In genomic region chr6:135300469-135300868, GRCm38 (mm10) we compare ENCODE assay signal across 21 mouse cellular contexts. TPM values are rescaled to one million over a fixed set of nuclear protein-coding genes. Genes with fewer than 3 reads are reported as not detected.
DNase-seq lines count a peak whose midpoint lies in the region; ATAC-seq and TF ChIP-seq lines count a peak whose summit lies in the region.
"Had no signal": no experiment of that assay in that cellular context is flagged by ENCODE, and none has a peak within 500 bp of the region (broad histone marks: within the 10 kb centered on the region; RNA-seq: fewer than 3 reads in every experiment).

No protein-coding gene starts in this region.

- no peak overlapping the region for H3K4me3 ChIP-seq in lung, postnatal 0 days (ENCODE audit: low read depth, low read length)
- H3K4me3 ChIP-seq in lung, adult 2 months (replicated peaks; ENCODE audit: extremely low read depth, low read depth, low read length) = no peak overlapping the region
- H3K4me3 ChIP-seq in hindbrain, embryonic 11.5 days (ENCODE audit: low read depth, low read length) = no peak overlapping the region
- H3K4me3 ChIP-seq in embryonic facial prominence, embryonic 10.5 days = no peak overlapping the region
- H3K4me3 ChIP-seq: embryonic facial prominence, embryonic 12.5 days; forebrain, embryonic 13.5 days; forebrain, embryonic 15.5 days had no signal

- 54% methylated on average over 4 of the region's 4 CpGs for WGBS in lung, postnatal 0 days
- WGBS in lung, adult 2 months = 57% methylated on average over 4 of the region's 4 CpGs
- 88% methylated on average over 4 of the region's 4 CpGs for WGBS in hindbrain, embryonic 11.5 days
- WGBS in embryonic facial prominence, embryonic 10.5 days = 87% methylated on average over 4 of the region's 4 CpGs

- peak; percentile 39 for ATAC-seq in lung, postnatal 0 days
- no peak for ATAC-seq in hindbrain, embryonic 11.5 days (ENCODE audit: low FRiP score)
- ATAC-seq: forebrain, embryonic 13.5 days; forebrain, embryonic 15.5 days; forebrain, postnatal 0 days had no signal

- no peaks in the 10 kb centered on the region for H3K9me3 ChIP-seq in lung, postnatal 0 days (ENCODE audit: low read length)
- no peaks in the 10 kb centered on the region for H3K9me3 ChIP-seq in hindbrain, embryonic 11.5 days (ENCODE audit: control insufficient read depth, low read length)
- H3K9me3 ChIP-seq in embryonic facial prominence, embryonic 10.5 days = no peaks in the 10 kb centered on the region
- H3K9me3 ChIP-seq: embryonic facial prominence, embryonic 12.5 days; forebrain, embryonic 13.5 days; forebrain, embryonic 15.5 days had no signal

- no peak overlapping the region for H3K27ac ChIP-seq in lung, postnatal 0 days (ENCODE audit: low read length)
- no peak overlapping the region for H3K27ac ChIP-seq in hindbrain, embryonic 11.5 days (ENCODE audit: low read depth, low read length)
- no peak overlapping the region for H3K27ac ChIP-seq in embryonic facial prominence, embryonic 10.5 days (replicated peaks)
- H3K27ac ChIP-seq: embryonic facial prominence, embryonic 12.5 days; forebrain, embryonic 13.5 days; forebrain, embryonic 15.5 days had no signal

- no peaks in the 10 kb centered on the region for H3K27me3 ChIP-seq in lung, postnatal 0 days (replicated peaks; ENCODE audit: insufficient read depth, low read length)
- H3K27me3 ChIP-seq in hindbrain, embryonic 11.5 days (ENCODE audit: control insufficient read depth, insufficient read depth, low read length) = no peaks in the 10 kb centered on the region
- no peaks in the 10 kb centered on the region for H3K27me3 ChIP-seq in embryonic facial prominence, embryonic 10.5 days (replicated peaks; ENCODE audit: low read depth, poor library complexity, severe bottlenecking)
- H3K27me3 ChIP-seq: embryonic facial prominence, embryonic 12.5 days; forebrain, embryonic 13.5 days; forebrain, embryonic 15.5 days had no signal

- peaks cover 18% of the 10 kb centered on the region; the same call in 1 of the 2 replicates for H3K4me1 ChIP-seq in lung, postnatal 0 days (ENCODE audit: insufficient read depth, low read depth, low read length)
- peaks cover 24% of the 10 kb centered on the region for H3K4me1 ChIP-seq in lung, adult 2 months (ENCODE audit: control insufficient read depth, insufficient read depth, low read length)
- no peaks in the 10 kb centered on the region for H3K4me1 ChIP-seq in hindbrain, embryonic 11.5 days (replicated peaks; ENCODE audit: control insufficient read depth, insufficient read depth, low read length)
- H3K4me1 ChIP-seq in embryonic facial prominence, embryonic 10.5 days = peaks cover 25% of the 10 kb centered on the region
- H3K4me1 ChIP-seq: forebrain, embryonic 13.5 days had no signal

- peak; percentile 95 for TF ChIP-seq EP300 in lung, postnatal 0 days (IDR thresholded peaks at IDR 0.05)

- no peak for TF ChIP-seq POLR2A in lung, adult 2 months (IDR thresholded peaks at IDR 0.05; ENCODE audit: borderline replicate concordance, extremely low read depth, low read depth, low read length)

- no peak overlapping the region for H3K9ac ChIP-seq in lung, postnatal 0 days (replicated peaks; ENCODE audit: low read depth)
- no peak overlapping the region for H3K9ac ChIP-seq in hindbrain, embryonic 11.5 days (ENCODE audit: low read depth, low read length)
- H3K9ac ChIP-seq: embryonic facial prominence, embryonic 12.5 days; forebrain, embryonic 13.5 days; forebrain, embryonic 15.5 days; forebrain, postnatal 0 days had no signal

- no peak for TF ChIP-seq CTCF in lung, postnatal 0 days (IDR thresholded peaks at IDR 0.05)
- TF ChIP-seq CTCF in lung, adult 2 months (IDR thresholded peaks at IDR 0.05; ENCODE audit: insufficient read depth, low read length) = no peak

- H3K4me2 ChIP-seq in lung, postnatal 0 days (replicated peaks; ENCODE audit: low read depth, low read length) = no peak overlapping the region
- H3K4me2 ChIP-seq in hindbrain, embryonic 11.5 days (replicated peaks; ENCODE audit: low read depth, low read length) = no peak overlapping the region
- H3K4me2 ChIP-seq: embryonic facial prominence, embryonic 12.5 days; forebrain, embryonic 13.5 days; forebrain, embryonic 15.5 days had no signal

- no peaks in the 10 kb centered on the region for H3K36me3 ChIP-seq in lung, postnatal 0 days (ENCODE audit: insufficient read depth, low read length)
- no peaks in the 10 kb centered on the region for H3K36me3 ChIP-seq in hindbrain, embryonic 11.5 days (ENCODE audit: control insufficient read depth, insufficient read depth, low read length)
- H3K36me3 ChIP-seq in embryonic facial prominence, embryonic 10.5 days (replicated peaks) = no peaks in the 10 kb centered on the region
- H3K36me3 ChIP-seq: embryonic facial prominence, embryonic 12.5 days; forebrain, embryonic 15.5 days had no signal

- DNase-seq in lung, postnatal 0 days (ENCODE audit: low spot score) = peak; percentile 71
- DNase-seq in lung, adult 2 months = no peak
- DNase-seq in 416B (ENCODE audit: low read depth) = peak; percentile 32
- DNase-seq in lung, postnatal 25 days (ENCODE audit: low spot score) = peak; percentile 76
- DNase-seq in hindbrain, embryonic 11.5 days (ENCODE audit: low spot score) = no peak
- no peak for DNase-seq in embryonic facial prominence, embryonic 10.5 days (ENCODE audit: low spot score)
- DNase-seq: adrenal gland, adult 2 months; adrenal gland, postnatal 10 days; adrenal gland, postnatal 25 days; cerebellum, adult 11 months; cerebellum, adult 18-20 months; cerebellum, adult 8-10 months; cerebellum, adult 9-11 months; cerebellum, postnatal 14 days; cerebellum, postnatal 36 days; embryo, embryonic 11 days; forebrain, postnatal 0 days had no signal

RNA-seq across cellular contexts. Expression of gene Pbp2, which starts 9.7 kb away (rescaled TPM):
- polyA plus RNA-seq in lung, postnatal 0 days (2015; fragmentation: Nextera tagmentation; extraction: Ambion mirVana) = 0.42 and 1.6 TPM in 2 replicates
- 0.15 TPM in 1 of 2 replicates, not detected in the other for polyA plus RNA-seq in lung, adult 2 months (2012; rRNA removed)
- 0.22 TPM in 1 of 2 replicates, not detected in the other for polyA plus RNA-seq in hindbrain, embryonic 11.5 days (2014; fragmentation: Nextera tagmentation; extraction: Ambion mirVana)
- not detected in 2 replicates for polyA plus RNA-seq in embryonic facial prominence, embryonic 10.5 days (2016; fragmentation: Nextera tagmentation; extraction: Ambion mirVana)
- polyA plus RNA-seq: adrenal gland, adult 2 months; embryonic facial prominence, embryonic 12.5 days; forebrain, embryonic 11.5 days; forebrain, embryonic 13.5 days; forebrain, embryonic 15.5 days; forebrain, postnatal 0 days had no signal

RNA-seq across cellular contexts. Expression of gene Gsg1, which starts 46.3 kb away (rescaled TPM):
- 2.9 and 5.5 TPM in 2 replicates for polyA plus RNA-seq in lung, postnatal 0 days (2015; fragmentation: Nextera tagmentation; extraction: Ambion mirVana)
- 1.4 TPM in 2 replicates for polyA plus RNA-seq in lung, adult 2 months (2012; rRNA removed)
- 0.32 and 0.66 TPM in 2 replicates for polyA plus RNA-seq in hindbrain, embryonic 11.5 days (2014; fragmentation: Nextera tagmentation; extraction: Ambion mirVana)
- 0.29 and 0.55 TPM in 2 replicates for polyA plus RNA-seq in embryonic facial prominence, embryonic 10.5 days (2016; fragmentation: Nextera tagmentation; extraction: Ambion mirVana)

Comparison
In these comparisons a context has a peak if more than half of its experiments do, and no peak if none do; other contexts are left out.
1. DNase-seq: peak in lung, postnatal 0 days (single experiment), 416B (single experiment) and lung, postnatal 25 days (single experiment); none in lung, adult 2 months (single experiment), hindbrain, embryonic 11.5 days (single experiment) and embryonic facial prominence, embryonic 10.5 days (single experiment).